Mouse (Mus musculus) c-Kit-positive CD71-negative TER-119-negative erythroid progenitor cells, embryonic 14.5 days (primary cell): Measurements from ENCODE around the gene Sertad4.

Source experiments
- DNase-seq: peaks from one replicate; pipeline ENCODE4 v3.0.0-alpha.2; 2013; ENCODE audit warnings: low read depth

Gene Sertad4

GRCm38 (mm10) chr1:192851640-192852039 lies 3.9 kb downstream of the Sertad4 start:
- no peak for DNase-seq

- no peak for DNase-seq
These were observed 4.4 kb downstream of the Sertad4 start for GRCm38 (mm10) chr1:192851126-192851525.

GRCm38 (mm10) chr1:192849616-192850015 lies 5.9 kb downstream of the Sertad4 start:
- DNase-seq: no peak

- no peak for DNase-seq
These were observed 8.3 kb downstream of the Sertad4 start for GRCm38 (mm10) chr1:192847254-192847653.

- DNase-seq: no peak
These were observed 14.3 kb downstream of the Sertad4 start for GRCm38 (mm10) chr1:192841094-192841813.

GRCm38 (mm10) chr1:192840655-192841054 lies 14.9 kb downstream of the Sertad4 start:
- DNase-seq: no peak

- no peak for DNase-seq
These were observed 20.3 kb downstream of the Sertad4 start for GRCm38 (mm10) chr1:192835211-192835681.

GRCm38 (mm10) chr1:192834361-192835210 lies 21.0 kb downstream of the Sertad4 start:
- DNase-seq: no peak

- no peak for DNase-seq
These were observed 22.0 kb downstream of the Sertad4 start for GRCm38 (mm10) chr1:192833586-192833985.

GRCm38 (mm10) chr1:192833097-192833496 lies 22.5 kb downstream of the Sertad4 start:
- no peak for DNase-seq

- no peak for DNase-seq
These were observed 23.2 kb downstream of the Sertad4 start for GRCm38 (mm10) chr1:192832338-192832737.

- DNase-seq: no peak
These were observed 25.1 kb downstream of the Sertad4 start for GRCm38 (mm10) chr1:192830444-192830843.

- no peak for DNase-seq
These were observed 26.6 kb downstream of the Sertad4 start for GRCm38 (mm10) chr1:192828928-192829327.

- no peak for DNase-seq
These were observed 27.6 kb downstream of the Sertad4 start for GRCm38 (mm10) chr1:192827955-192828354.

GRCm38 (mm10) chr1:192825746-192826145 lies 29.8 kb downstream of the Sertad4 start:
- DNase-seq: no peak

- DNase-seq: no peak
These were observed 32.7 kb downstream of the Sertad4 start for GRCm38 (mm10) chr1:192822652-192823525.

- DNase-seq: no peak
These were observed 33.3 kb downstream of the Sertad4 start for GRCm38 (mm10) chr1:192822309-192822651.

GRCm38 (mm10) chr1:192818334-192818733 lies 37.2 kb downstream of the Sertad4 start:
- DNase-seq: no peak

- DNase-seq: no peak
These were observed 39.8 kb downstream of the Sertad4 start for GRCm38 (mm10) chr1:192815789-192816188.

- DNase-seq: no peak
These were observed 40.9 kb downstream of the Sertad4 start for GRCm38 (mm10) chr1:192814700-192815099.

- no peak for DNase-seq
These were observed 42.8 kb downstream of the Sertad4 start for GRCm38 (mm10) chr1:192812758-192813157.

GRCm38 (mm10) chr1:192812290-192812689 lies 43.3 kb downstream of the Sertad4 start:
- no peak for DNase-seq
